ENCODE assay signal across 16 mouse cellular contexts in genomic region chr2:39299798-39300382, GRCm38 (mm10).
"Had no signal": no experiment of that assay in that cellular context is flagged by ENCODE, and none has a peak within 500 bp of the region (broad histone marks: within the 10 kb centered on the region; RNA-seq: fewer than 3 reads in every experiment).

No protein-coding gene starts in this region.

- H3K27ac ChIP-seq: hindbrain, postnatal 0 days; limb, embryonic 13.5 days; liver, embryonic 13.5 days; macrophage; midbrain, embryonic 12.5 days; neural tube, embryonic 13.5 days had no signal

- H3K36me3 ChIP-seq: limb, embryonic 13.5 days; liver, embryonic 13.5 days; midbrain, embryonic 12.5 days; neural tube, embryonic 13.5 days had no signal

- H3K4me3 ChIP-seq: limb, embryonic 13.5 days; liver, embryonic 13.5 days; midbrain, embryonic 12.5 days; neural tube, embryonic 13.5 days had no signal

- DNase-seq: kidney, adult 11 months; left cerebral cortex, postnatal 4 days; liver, embryonic 13.5 days; lung, embryonic 14.5 days; lung, postnatal 10 days; retina, postnatal 1 day; right cerebral cortex, postnatal 4 days; spleen, adult 18-20 months; thymus, adult 18-20 months; thymus, postnatal 14 days had no signal

- H3K4me1 ChIP-seq: limb, embryonic 13.5 days; liver, embryonic 13.5 days; midbrain, embryonic 12.5 days; neural tube, embryonic 13.5 days had no signal

- H3K9me3 ChIP-seq: limb, embryonic 13.5 days; liver, embryonic 13.5 days; midbrain, embryonic 12.5 days; neural tube, embryonic 13.5 days had no signal

- H3K27me3 ChIP-seq: limb, embryonic 13.5 days; liver, embryonic 13.5 days; megakaryocyte, embryonic 14.5 days; midbrain, embryonic 12.5 days; neural tube, embryonic 13.5 days had no signal

- H3K9ac ChIP-seq: limb, embryonic 13.5 days; liver, embryonic 13.5 days; lung, embryonic 14.5 days; midbrain, embryonic 12.5 days; neural tube, embryonic 13.5 days had no signal

- ATAC-seq: hindbrain, postnatal 0 days had no signal

- H3K4me2 ChIP-seq: limb, embryonic 13.5 days; liver, embryonic 13.5 days; lung, embryonic 14.5 days; midbrain, embryonic 12.5 days; neural tube, embryonic 13.5 days had no signal
